Mouse (Mus musculus) embryo, embryonic 11.5 days (tissue): ENCODE results near the gene Ppat.

Source experiments
- DNase-seq: peaks from one replicate; pipeline ENCODE4 v3.0.0-alpha.2; 2012; ENCODE audit warnings: low read depth, low spot score

Ppat gene

DNA sequence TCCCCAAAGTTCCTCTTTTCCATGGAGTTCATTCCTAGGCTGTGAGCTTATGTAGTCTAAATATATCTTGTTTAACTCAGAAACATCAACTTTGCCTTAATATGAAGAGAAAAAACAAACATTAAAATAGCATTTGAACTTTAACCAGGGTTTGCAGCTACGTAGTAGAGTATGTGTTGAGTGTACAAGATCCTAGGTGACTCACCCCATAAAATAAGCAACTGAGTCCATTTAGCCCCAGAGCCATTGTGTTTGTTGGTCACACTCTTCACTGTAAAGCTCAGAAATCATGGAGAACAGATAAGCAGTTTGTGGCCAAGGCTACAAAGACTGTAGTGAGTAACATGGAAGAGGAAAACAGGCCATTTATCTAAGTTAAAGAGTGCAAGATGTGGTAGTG lies 67.3 kb downstream of the Ppat start:
- DNase-seq: no peak

DNA sequence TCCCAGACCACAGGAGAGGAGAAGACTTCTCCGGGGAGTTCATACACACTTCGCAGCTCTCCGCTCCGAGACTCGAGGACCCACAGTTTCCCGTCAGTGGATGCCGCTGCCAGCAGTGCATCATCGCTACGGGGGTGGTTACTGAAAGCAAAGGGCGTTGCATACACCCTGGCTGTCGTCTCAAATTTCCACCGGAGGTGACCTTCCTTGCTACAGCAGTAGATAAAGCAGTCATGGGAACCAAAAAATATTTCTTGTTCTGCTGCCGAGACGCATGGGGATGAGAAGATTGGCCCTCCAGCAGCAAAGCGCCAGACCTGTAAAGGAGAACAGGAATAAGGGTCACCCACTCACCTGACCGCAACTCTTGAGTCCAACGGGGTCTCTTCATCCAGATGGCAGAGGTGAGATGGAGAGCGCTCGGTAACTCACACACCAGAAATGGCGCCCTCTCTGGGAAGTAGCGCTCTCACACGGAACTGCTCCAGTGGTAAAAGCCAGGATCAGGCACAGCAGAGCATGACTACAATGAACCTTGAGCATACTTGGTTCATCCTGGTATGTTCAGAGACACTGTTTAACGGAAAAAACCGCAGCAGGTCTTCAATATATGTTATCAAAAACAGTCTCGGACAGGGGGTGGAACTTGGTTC lies 75.1 kb downstream of the Ppat start:
- no peak for DNase-seq

- no peak for DNase-seq
Measured at GRCm38 (mm10) chr5:76869553-76869952, 81.8 kb downstream of the Ppat start.

DNA sequence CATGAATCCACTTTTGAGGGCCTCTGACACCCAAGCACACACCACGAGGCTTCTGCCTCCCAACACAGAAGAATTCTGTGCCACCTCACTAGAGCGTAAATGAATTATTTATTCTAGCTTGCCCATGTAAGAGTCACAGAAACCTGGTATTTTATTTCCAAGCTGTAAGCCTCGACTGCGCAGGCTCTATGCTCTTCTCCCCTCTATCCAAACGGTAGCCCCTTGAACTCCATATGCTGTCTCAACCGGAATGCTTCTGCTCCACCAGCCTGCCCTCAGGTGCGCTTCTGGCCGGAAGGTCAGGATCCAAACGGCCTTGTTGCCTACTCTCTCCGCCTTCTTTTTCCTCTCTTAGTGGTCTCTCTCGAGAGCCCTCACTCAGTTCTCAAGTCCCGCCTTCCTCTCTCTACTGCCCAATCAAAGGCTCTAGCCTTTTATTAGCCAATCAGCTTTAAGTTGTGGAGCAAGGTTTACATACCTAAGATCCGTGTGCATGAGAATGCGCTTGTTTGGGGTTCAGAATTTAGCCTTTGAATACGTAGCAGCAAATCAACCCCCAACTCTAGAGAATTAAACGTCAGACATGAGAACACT lies 82.6 kb downstream of the Ppat start:
- no peak for DNase-seq

- DNase-seq: no peak
Measured at GRCm38 (mm10) chr5:76866819-76867218, 84.6 kb downstream of the Ppat start.
